Mouse (Mus musculus) cerebellum, adult 2 months (tissue): ENCODE data around the gene Ebf1.

Source experiments
- CTCF ChIP-seq: fragments of 200-500 bp; IDR thresholded peaks from 2 replicates; pipeline ENCODE4 v1.5.1; 2011; ENCODE audit warnings: low read depth, mild to moderate bottlenecking, control low read depth, low read length, moderate library complexity, borderline replicate concordance; ENCODE audit not compliant: insufficient read depth
- POLR2A ChIP-seq: fragments of 200-500 bp; IDR thresholded peaks from 2 replicates; pipeline ENCODE4 v1.6.1; 2011; ENCODE audit warnings: low read length, control low read depth, borderline replicate concordance; ENCODE audit not compliant: insufficient read depth

GRCm38 (mm10) chr11:44616078-44616787 is 884 bp upstream of the Ebf1 start:
- no peak for TF ChIP-seq POLR2A
- TF ChIP-seq CTCF: no peak
